In the genomic region with DNA sequence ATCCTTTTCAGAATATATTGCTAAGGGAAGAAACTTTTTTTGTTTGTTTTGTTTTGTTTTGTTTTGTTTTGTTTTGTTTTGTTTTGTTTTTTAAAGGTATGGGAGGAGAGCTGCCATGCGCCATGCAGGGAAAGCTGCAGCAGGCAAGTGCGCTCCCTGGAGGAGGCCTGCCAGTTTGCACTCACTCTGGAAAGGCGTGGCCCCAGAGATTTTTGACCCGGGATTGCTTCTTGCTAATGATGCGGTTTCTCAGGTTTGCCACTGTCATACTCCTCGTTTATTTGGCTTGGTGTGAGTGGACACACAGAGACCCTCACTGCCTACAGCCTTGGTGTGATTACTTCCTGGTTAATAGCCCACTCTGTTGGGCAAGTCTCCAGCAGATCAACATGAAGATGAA, we compare ENCODE assay signal across 10 mouse cellular contexts. TPM values are rescaled to one million over a fixed set of nuclear protein-coding genes. Genes with fewer than 3 reads are reported as not detected.
A peak's percentile ranks its signal among the peaks of the same experiment; 100 is the strongest.
DNase-seq lines count a peak whose midpoint lies in the region; ATAC-seq and TF ChIP-seq lines count a peak whose summit lies in the region.
"Had no signal": no experiment of that assay in that cellular context is flagged by ENCODE, and none has a peak within 500 bp of the region (broad histone marks: within the 10 kb centered on the region; RNA-seq: fewer than 3 reads in every experiment).

No protein-coding gene starts in this region.

- no peak overlapping the region for H3K4me3 ChIP-seq in heart, adult 2 months
- H3K4me3 ChIP-seq in midbrain, postnatal 0 days (ENCODE audit: low read depth, low read length), result no peak overlapping the region
- H3K4me3 ChIP-seq in midbrain, embryonic 11.5 days (ENCODE audit: low read depth, low read length), result no peak overlapping the region
- H3K4me3 ChIP-seq in bone marrow, adult 2 months (replicated peaks; ENCODE audit: control insufficient read depth, low read depth, low read length), result no peak overlapping the region
- H3K4me3 ChIP-seq: forebrain, embryonic 12.5 days; liver, embryonic 15.5 days had no signal

- no peak for DNase-seq in heart, adult 2 months
- no peak for DNase-seq in heart, adult 18-20 months
- DNase-seq in midbrain, postnatal 0 days (ENCODE audit: low spot score), result no peak
- no peak for DNase-seq in midbrain, embryonic 11.5 days (ENCODE audit: low spot score, missing footprints)
- peak; percentile 45 for DNase-seq in retina, embryonic 14.5 days (ENCODE audit: low spot score)
- no peak for DNase-seq in layer of hippocampus, adult 9-10 months (ENCODE audit: low spot score)

- H3K27me3 ChIP-seq in heart, adult 2 months (ENCODE audit: control insufficient read depth, insufficient read depth, low read length), result no peaks in the 10 kb centered on the region
- no peaks in the 10 kb centered on the region for H3K27me3 ChIP-seq in midbrain, postnatal 0 days (ENCODE audit: insufficient read depth, low read length)
- H3K27me3 ChIP-seq in midbrain, embryonic 11.5 days (ENCODE audit: control insufficient read depth, insufficient read depth, low read length), result no peaks in the 10 kb centered on the region
- H3K27me3 ChIP-seq: forebrain, embryonic 12.5 days; liver, embryonic 15.5 days had no signal

- peak; percentile 64 for TF ChIP-seq CTCF in heart, adult 2 months (IDR thresholded peaks at IDR 0.05)
- peak; percentile 37; the same call in 1 of the 2 replicates for TF ChIP-seq CTCF in midbrain, postnatal 0 days (IDR thresholded peaks at IDR 0.05)
- TF ChIP-seq CTCF in bone marrow, adult 2 months (IDR thresholded peaks at IDR 0.05; ENCODE audit: control insufficient read depth, insufficient read depth, low read length), result peak; percentile 64

- H3K4me2 ChIP-seq in midbrain, postnatal 0 days (ENCODE audit: low read depth, low read length, poor library complexity, severe bottlenecking), result no peak overlapping the region
- no peak overlapping the region for H3K4me2 ChIP-seq in midbrain, embryonic 11.5 days
- H3K4me2 ChIP-seq: forebrain, embryonic 12.5 days; hindbrain, embryonic 14.5 days; liver, embryonic 15.5 days had no signal

- intact Hi-C loops in heart, adult 2 months (cut with DNase I), result loop anchor here (2.0 kb wide), 1 partner anchor 93 kb away; no protein-coding TSS in a partner anchor

- H3K27ac ChIP-seq in heart, adult 2 months, result no peak overlapping the region
- H3K27ac ChIP-seq in midbrain, postnatal 0 days (ENCODE audit: low read depth, low read length), result no peak overlapping the region
- no peak overlapping the region for H3K27ac ChIP-seq in midbrain, embryonic 11.5 days (ENCODE audit: low read depth, low read length)
- no peak overlapping the region for H3K27ac ChIP-seq in bone marrow, adult 2 months (ENCODE audit: control insufficient read depth, insufficient read depth, low read depth, low read length, poor library complexity)
- H3K27ac ChIP-seq: forebrain, embryonic 12.5 days; hindbrain, embryonic 14.5 days; liver, embryonic 15.5 days had no signal

- 28% methylated on average over 6 of the region's 6 CpGs for WGBS in heart, adult 2 months
- WGBS in midbrain, postnatal 0 days, result 44% methylated on average over 6 of the region's 6 CpGs
- WGBS in midbrain, embryonic 11.5 days, result 37% methylated on average over 6 of the region's 6 CpGs
- WGBS in bone marrow, adult 2 months, result 51% methylated on average over 6 of the region's 6 CpGs

- no peak overlapping the region for H3K9ac ChIP-seq in heart, adult 2 months (ENCODE audit: low read depth, low read length)
- H3K9ac ChIP-seq in midbrain, postnatal 0 days (replicated peaks; ENCODE audit: low read length, poor library complexity, severe bottlenecking), result no peak overlapping the region
- no peak overlapping the region for H3K9ac ChIP-seq in midbrain, embryonic 11.5 days (ENCODE audit: low read length)
- H3K9ac ChIP-seq: forebrain, embryonic 12.5 days; hindbrain, embryonic 14.5 days; liver, embryonic 15.5 days had no signal

- no peak for ATAC-seq in midbrain, postnatal 0 days (ENCODE audit: low FRiP score)
- ATAC-seq in midbrain, embryonic 11.5 days (ENCODE audit: low FRiP score), result no peak

- no peaks in the 10 kb centered on the region for H3K9me3 ChIP-seq in midbrain, postnatal 0 days (ENCODE audit: low read length)
- H3K9me3 ChIP-seq in midbrain, embryonic 11.5 days (ENCODE audit: control insufficient read depth, low read length), result no peaks in the 10 kb centered on the region
- H3K9me3 ChIP-seq: forebrain, embryonic 12.5 days; liver, embryonic 15.5 days had no signal

- no peak for TF ChIP-seq POLR2A in heart, adult 2 months (IDR thresholded peaks at IDR 0.05; ENCODE audit: insufficient read depth, low read depth, low read length)
- TF ChIP-seq POLR2A in bone marrow, adult 2 months (IDR thresholded peaks at IDR 0.05; ENCODE audit: borderline replicate concordance, control insufficient read depth, low read depth, low read length), result no peak

- H3K4me1 ChIP-seq in heart, adult 2 months (ENCODE audit: control insufficient read depth, insufficient read depth, low read length), result no peaks in the 10 kb centered on the region; the same call in 1 of the 2 replicates
- no peaks in the 10 kb centered on the region for H3K4me1 ChIP-seq in midbrain, postnatal 0 days (ENCODE audit: insufficient read depth, low read length)
- H3K4me1 ChIP-seq in midbrain, embryonic 11.5 days (ENCODE audit: control insufficient read depth, insufficient read depth, low read length), result no peaks in the 10 kb centered on the region
- H3K4me1 ChIP-seq in bone marrow, adult 2 months (ENCODE audit: control insufficient read depth, insufficient read depth, low read length), result peaks cover 2% of the 10 kb centered on the region; the same call in 1 of the 2 replicates
- H3K4me1 ChIP-seq: forebrain, embryonic 12.5 days; liver, embryonic 15.5 days had no signal

- no peak for TF ChIP-seq EP300 in heart, adult 2 months (IDR thresholded peaks at IDR 0.05; ENCODE audit: insufficient read depth, low read depth, low read length)

- H3K79me2 ChIP-seq in heart, adult 2 months (replicated peaks; ENCODE audit: control insufficient read depth, insufficient read depth, low read length), result no peaks in the 10 kb centered on the region

- H3K36me3 ChIP-seq in heart, adult 2 months (ENCODE audit: control insufficient read depth, insufficient read depth, low read length), result no peaks in the 10 kb centered on the region
- H3K36me3 ChIP-seq in midbrain, postnatal 0 days (ENCODE audit: insufficient read depth, low read length), result no peaks in the 10 kb centered on the region
- H3K36me3 ChIP-seq in midbrain, embryonic 11.5 days (ENCODE audit: control insufficient read depth, insufficient read depth, low read length), result no peaks in the 10 kb centered on the region
- H3K36me3 ChIP-seq: forebrain, embryonic 12.5 days; liver, embryonic 15.5 days had no signal

RNA-seq across cellular contexts. Expression of gene Cap1, which starts 16.3 kb away (rescaled TPM):
- 10 to 100 TPM; 48.4 to 53.4 TPM for total RNA-seq in heart, adult 2 months (2021)
- 38.3 and 42.8 TPM in 2 replicates for polyA plus RNA-seq in heart, adult 2 months (2012; rRNA removed)
- total RNA-seq in heart, adult 18-20 months (2021), result 10 to 100 TPM; 46.3 to 52.7 TPM
- 145 and 157 TPM in 2 replicates for total RNA-seq in midbrain, postnatal 0 days (2014; rRNA removed)
- 58.9 and 60.9 TPM in 2 replicates for polyA plus RNA-seq in midbrain, postnatal 0 days (2015; fragmentation: Nextera tagmentation; extraction: Ambion mirVana)
- 69.7 and 74.4 TPM in 2 replicates for polyA plus RNA-seq in midbrain, embryonic 11.5 days (2014; fragmentation: Nextera tagmentation; extraction: Ambion mirVana)
- 213 and 346 TPM in 2 replicates for polyA plus RNA-seq in bone marrow, adult 2 months (2011; ENCODE audit: insufficient read depth, insufficient read length, low replicate concordance, missing spikeins)

RNA-seq across cellular contexts. Expression of gene Mfsd2a, which starts 58.8 kb away (rescaled TPM):
- total RNA-seq in heart, adult 2 months (2021), result under 1 TPM; 0.23 to 0.39 TPM
- 0.12 TPM in 1 of 2 replicates, not detected in the other for polyA plus RNA-seq in heart, adult 2 months (2012; rRNA removed)
- 1 to 10 TPM in 1 of 2 experiments, not detected in 1; 2.8 TPM for total RNA-seq in heart, adult 18-20 months (2021)
- total RNA-seq in midbrain, postnatal 0 days (2014; rRNA removed), result 47.3 and 57.7 TPM in 2 replicates
- 30.3 and 34.6 TPM in 2 replicates for polyA plus RNA-seq in midbrain, postnatal 0 days (2015; fragmentation: Nextera tagmentation; extraction: Ambion mirVana)
- polyA plus RNA-seq in midbrain, embryonic 11.5 days (2014; fragmentation: Nextera tagmentation; extraction: Ambion mirVana), result 22.8 and 27.2 TPM in 2 replicates
- not detected in 2 replicates for polyA plus RNA-seq in bone marrow, adult 2 months (2011; ENCODE audit: insufficient read depth, insufficient read length, low replicate concordance, missing spikeins)

Comparison
In these comparisons a context has a peak if more than half of its experiments do, and no peak if none do; other contexts are left out.
1. RNA of gene Mfsd2a, which starts 58.8 kb away (polyA plus RNA-seq): 30.3 to 34.6 TPM in midbrain, postnatal 0 days and 22.8 to 27.2 TPM in midbrain, embryonic 11.5 days; not detected in bone marrow, adult 2 months and 0.12 TPM in heart, adult 2 months; every median in the first group is over 10 times any median in the second.
2. Peak in every context shown above with its lines, with median percentiles within 50 percentile points of each other: CTCF ChIP-seq.